Mouse (Mus musculus): Measurements from ENCODE around the gene Krt81. TPM values are rescaled to one million over a fixed set of nuclear protein-coding genes. Genes with fewer than 3 reads are reported as not detected.

Gene Krt81
- not detected in 2 replicates for polyA plus RNA-seq (2015; fragmentation: Nextera tagmentation; extraction: Ambion mirVana)

DNA sequence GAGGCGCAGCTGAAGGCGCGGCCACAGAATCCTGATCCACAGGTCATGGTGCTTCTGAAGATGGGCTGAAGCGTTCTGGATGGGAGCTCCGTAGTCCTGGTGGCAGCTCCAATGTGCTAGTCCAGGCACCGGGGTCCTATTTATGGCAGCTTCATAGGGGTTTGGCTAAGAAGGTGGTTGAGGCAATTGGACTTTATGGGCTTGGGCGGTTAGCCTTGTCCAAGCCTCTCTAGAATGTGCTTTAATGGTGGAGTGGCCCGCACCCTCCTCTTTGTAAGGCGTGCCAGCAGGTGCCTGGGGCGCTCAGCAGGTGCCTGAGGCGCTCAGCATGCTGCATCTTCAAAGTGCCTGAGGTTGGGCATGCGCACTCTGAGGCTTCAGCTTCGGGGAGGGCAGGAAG lies at the start of gene Krt81:
Gene Krt81, minus strand, starts transcription at position 101 of the 400 bp plus-strand sequence.
- no peaks in the 10 kb centered on the region for H3K27me3 ChIP-seq (replicated peaks; ENCODE audit: control insufficient read depth, insufficient read depth, low read length)
- no peak within 1 kb of the TSS for H3K4me2 ChIP-seq (ENCODE audit: low read length)
- no peak for ATAC-seq
- no peaks in the 10 kb centered on the region for H3K9me3 ChIP-seq (ENCODE audit: control insufficient read depth, low read length)
- H3K27ac ChIP-seq (ENCODE audit: low read length): no peak within 1 kb of the TSS
- no peak within 1 kb of the TSS for H3K4me3 ChIP-seq (replicated peaks; ENCODE audit: low read length)
- no peaks in the 10 kb centered on the region for H3K36me3 ChIP-seq (ENCODE audit: control insufficient read depth, insufficient read depth)
- WGBS: 83% methylated on average over 13 of the region's 13 CpGs
- no peak within 1 kb of the TSS for H3K9ac ChIP-seq (replicated peaks; ENCODE audit: low read depth, low read length)
- no peaks in the 10 kb centered on the region; the same call in 1 of the 2 replicates for H3K4me1 ChIP-seq (replicated peaks; ENCODE audit: control insufficient read depth, insufficient read depth, low read length)

DNA sequence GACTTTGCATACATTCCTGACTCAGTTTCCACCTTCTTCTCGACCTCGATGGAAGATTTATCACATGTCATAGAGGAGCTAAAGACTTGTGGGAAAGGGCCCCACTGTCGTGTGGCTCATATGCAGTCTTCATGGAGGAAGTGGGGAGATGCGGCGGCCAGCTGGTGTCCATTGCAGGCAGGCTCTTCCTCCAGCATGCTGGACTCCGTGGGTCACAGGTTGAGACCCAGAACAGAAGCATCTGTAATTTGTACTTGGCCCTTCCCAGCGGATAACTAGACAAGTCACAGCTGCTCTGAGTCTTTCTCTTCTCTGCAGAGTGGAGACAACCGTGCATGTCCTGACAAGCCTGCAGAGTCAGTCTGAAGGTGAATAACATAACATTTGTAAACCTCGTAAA lies 44.7 kb upstream of the Krt81 start:
- 85% methylated on average over 9 of the region's 9 CpGs for WGBS
- Histone ChIP-seq H3K9ac (replicated peaks; ENCODE audit: low read depth, low read length) (no peak overlapping the region), H3K27ac (ENCODE audit: low read length) (no peak overlapping the region), H3K4me2 (ENCODE audit: low read length) (no peak overlapping the region), H3K36me3 (ENCODE audit: control insufficient read depth, insufficient read depth) (no peaks in the 10 kb centered on the region), H3K9me3 (ENCODE audit: control insufficient read depth, low read length) (no peaks in the 10 kb centered on the region), H3K27me3 (replicated peaks; ENCODE audit: control insufficient read depth, insufficient read depth, low read length) (no peaks in the 10 kb centered on the region), H3K4me3 (replicated peaks; ENCODE audit: low read length) (no peak overlapping the region), H3K4me1 (replicated peaks; ENCODE audit: control insufficient read depth, insufficient read depth, low read length) (no peaks in the 10 kb centered on the region)
- ATAC-seq: no peak

DNA sequence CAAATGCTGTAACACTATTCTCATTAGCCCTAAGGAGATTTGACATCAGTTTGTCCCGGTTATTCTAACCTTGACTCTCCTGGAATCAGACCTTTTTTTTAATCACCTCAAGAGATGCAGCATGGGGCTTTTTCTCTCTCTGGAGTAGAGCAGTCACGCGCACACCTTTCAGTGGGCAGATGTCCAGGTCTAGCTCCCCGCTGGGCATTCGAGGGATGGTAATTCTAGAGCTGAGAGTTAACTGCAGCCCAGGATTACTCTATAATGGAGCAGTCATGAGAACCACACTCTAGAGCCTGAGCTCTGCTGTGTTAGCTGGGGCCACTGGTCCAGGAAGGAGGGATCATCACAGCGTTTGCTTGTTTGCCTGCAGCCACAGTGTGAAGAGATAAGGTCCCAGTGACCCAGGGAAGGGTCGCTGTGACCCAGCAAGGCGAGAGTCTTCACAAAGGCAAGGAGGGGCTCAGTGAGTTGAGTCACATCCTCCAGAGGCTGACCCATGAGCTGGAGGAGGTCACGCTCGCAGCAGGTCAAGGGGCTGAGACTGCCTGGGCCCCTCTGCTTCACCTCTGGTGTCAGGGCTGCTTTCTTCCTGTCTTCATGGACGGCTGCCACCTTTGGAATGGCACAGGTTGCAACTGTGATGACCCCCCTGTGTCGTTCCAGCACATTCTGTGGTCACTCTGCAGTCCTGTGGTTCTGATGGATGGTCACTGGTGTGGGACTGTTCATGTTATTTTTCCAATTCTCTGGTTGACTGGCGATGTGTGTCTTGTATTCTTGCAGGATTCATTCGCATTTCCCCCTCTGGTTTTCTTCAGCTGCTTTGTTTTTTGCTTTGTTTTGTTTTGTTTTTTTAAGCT lies 43.6 kb upstream of the Krt81 start:
- no peak overlapping the region for H3K9ac ChIP-seq (replicated peaks; ENCODE audit: low read depth, low read length)
- no peak for ATAC-seq
- H3K27ac ChIP-seq (ENCODE audit: low read length): no peak overlapping the region
- H3K9me3 ChIP-seq (ENCODE audit: control insufficient read depth, low read length): no peaks in the 10 kb centered on the region
- H3K4me2 ChIP-seq (ENCODE audit: low read length): no peak overlapping the region
- H3K36me3 ChIP-seq (ENCODE audit: control insufficient read depth, insufficient read depth): no peaks in the 10 kb centered on the region
- WGBS: 72% methylated on average over 14 of the region's 14 CpGs
- no peaks in the 10 kb centered on the region for H3K27me3 ChIP-seq (replicated peaks; ENCODE audit: control insufficient read depth, insufficient read depth, low read length)
- no peak overlapping the region for H3K4me3 ChIP-seq (replicated peaks; ENCODE audit: low read length)
- no peaks in the 10 kb centered on the region for H3K4me1 ChIP-seq (replicated peaks; ENCODE audit: control insufficient read depth, insufficient read depth, low read length)

DNA sequence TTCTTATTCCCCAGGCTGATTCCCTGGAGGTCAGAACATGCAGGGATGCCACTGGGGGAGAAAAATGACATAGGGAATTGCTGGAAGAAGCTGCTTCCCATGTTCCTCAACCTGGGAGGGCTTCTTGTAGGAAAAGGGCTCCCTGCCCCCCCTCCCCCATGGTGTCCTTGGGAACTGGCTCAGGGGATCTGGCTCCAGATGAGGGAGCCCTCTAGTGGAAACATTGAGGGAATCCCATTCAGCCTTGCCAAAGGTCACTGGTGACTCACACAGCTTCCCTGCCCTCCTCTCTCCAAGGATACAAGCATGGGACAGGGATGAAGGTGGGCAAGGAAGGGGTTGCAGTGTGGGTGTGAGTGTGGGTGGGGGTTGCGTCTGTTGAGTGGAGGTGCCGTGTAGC lies 33.6 kb upstream of the Krt81 start:
- no peaks in the 10 kb centered on the region for H3K36me3 ChIP-seq (ENCODE audit: control insufficient read depth, insufficient read depth)
- H3K27ac ChIP-seq (ENCODE audit: low read length): no peak overlapping the region
- ATAC-seq: no peak
- H3K4me2 ChIP-seq (ENCODE audit: low read length): no peak overlapping the region
- H3K9ac ChIP-seq (replicated peaks; ENCODE audit: low read depth, low read length): no peak overlapping the region
- no peaks in the 10 kb centered on the region for H3K4me1 ChIP-seq (replicated peaks; ENCODE audit: control insufficient read depth, insufficient read depth, low read length)
- H3K9me3 ChIP-seq (ENCODE audit: control insufficient read depth, low read length): no peaks in the 10 kb centered on the region
- WGBS: 78% methylated on average over 2 of the region's 2 CpGs
- H3K4me3 ChIP-seq (replicated peaks; ENCODE audit: low read length): no peak overlapping the region
- no peaks in the 10 kb centered on the region for H3K27me3 ChIP-seq (replicated peaks; ENCODE audit: control insufficient read depth, insufficient read depth, low read length)

DNA sequence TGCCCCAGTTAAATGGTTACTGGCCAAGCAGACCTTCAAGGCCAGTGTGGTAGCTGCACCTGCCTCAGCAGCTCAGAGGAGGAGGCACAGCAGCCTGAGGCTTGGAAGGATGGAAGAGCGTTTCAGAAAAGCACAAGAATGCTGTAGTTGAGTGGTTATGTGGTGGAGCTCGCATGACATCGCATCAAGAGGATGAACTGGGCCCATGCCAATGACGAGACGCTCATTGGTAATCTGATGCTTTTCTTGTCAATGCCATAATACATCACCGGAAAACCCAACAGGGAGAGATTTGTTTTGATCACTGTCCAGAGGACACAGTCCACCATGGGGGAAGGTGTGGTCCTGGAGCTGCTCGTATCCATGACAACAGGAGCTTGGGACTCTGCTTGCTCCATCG lies 31.7 kb upstream of the Krt81 start:
- no peak overlapping the region for H3K4me3 ChIP-seq (replicated peaks; ENCODE audit: low read length)
- no peak for ATAC-seq
- H3K27me3 ChIP-seq (replicated peaks; ENCODE audit: control insufficient read depth, insufficient read depth, low read length): no peaks in the 10 kb centered on the region
- 86% methylated on average over 8 of the region's 8 CpGs for WGBS
- H3K9me3 ChIP-seq (ENCODE audit: control insufficient read depth, low read length): no peaks in the 10 kb centered on the region
- no peak overlapping the region for H3K9ac ChIP-seq (replicated peaks; ENCODE audit: low read depth, low read length)
- no peaks in the 10 kb centered on the region for H3K4me1 ChIP-seq (replicated peaks; ENCODE audit: control insufficient read depth, insufficient read depth, low read length)
- H3K27ac ChIP-seq (ENCODE audit: low read length): no peak overlapping the region
- H3K4me2 ChIP-seq (ENCODE audit: low read length): no peak overlapping the region
- no peaks in the 10 kb centered on the region for H3K36me3 ChIP-seq (ENCODE audit: control insufficient read depth, insufficient read depth)

DNA sequence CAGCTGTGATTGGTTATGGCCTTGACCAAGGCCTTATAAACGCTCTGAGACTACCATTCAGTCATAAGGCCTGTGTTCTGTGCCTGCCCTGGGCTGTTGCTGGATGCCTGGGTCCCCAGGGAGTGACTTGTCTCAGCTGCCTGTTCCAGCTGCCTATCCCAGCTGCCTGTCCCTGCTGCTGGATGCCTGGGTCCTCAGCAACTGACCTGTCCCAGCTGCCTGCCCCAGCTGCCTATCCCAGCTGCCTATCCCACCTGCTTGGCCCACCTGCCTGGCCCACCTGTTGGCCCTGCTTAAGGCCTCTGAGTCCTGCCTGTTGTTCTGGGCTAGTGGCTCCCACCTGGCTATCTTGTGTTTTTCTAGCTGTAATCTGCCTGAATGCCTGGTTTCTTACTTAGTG lies 30.7 kb upstream of the Krt81 start:
- Histone ChIP-seq H3K4me2 (ENCODE audit: low read length) (no peak overlapping the region), H3K9ac (replicated peaks; ENCODE audit: low read depth, low read length) (no peak overlapping the region), H3K9me3 (ENCODE audit: control insufficient read depth, low read length) (no peaks in the 10 kb centered on the region), H3K36me3 (ENCODE audit: control insufficient read depth, insufficient read depth) (no peaks in the 10 kb centered on the region), H3K4me1 (replicated peaks; ENCODE audit: control insufficient read depth, insufficient read depth, low read length) (no peaks in the 10 kb centered on the region), H3K4me3 (replicated peaks; ENCODE audit: low read length) (no peak overlapping the region), H3K27ac (ENCODE audit: low read length) (no peak overlapping the region), H3K27me3 (replicated peaks; ENCODE audit: control insufficient read depth, insufficient read depth, low read length) (no peaks in the 10 kb centered on the region)
- ATAC-seq: no peak
- WGBS: 50% methylated on average over 1 of the region's 1 CpGs

DNA sequence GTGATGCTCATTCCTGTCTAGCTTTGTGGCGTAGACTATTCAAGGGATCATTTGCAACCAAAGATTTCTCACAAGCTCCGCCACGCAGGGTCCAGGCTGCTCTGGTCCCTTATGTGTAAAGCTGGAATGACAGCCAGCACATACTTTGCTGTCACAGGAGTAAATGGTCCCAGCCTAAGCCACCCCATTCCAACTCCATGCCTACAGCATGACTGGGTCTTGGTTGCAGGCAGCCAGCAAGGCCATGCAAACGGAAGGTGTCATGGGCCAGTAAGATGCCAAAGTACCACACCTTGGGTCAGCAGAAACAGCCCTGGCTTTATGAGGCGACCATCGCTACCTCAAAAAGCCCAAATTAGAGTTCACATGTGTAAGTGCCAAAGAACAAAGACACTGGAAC lies 30.2 kb upstream of the Krt81 start:
- Histone ChIP-seq H3K27ac (ENCODE audit: low read length) (no peak overlapping the region), H3K9me3 (ENCODE audit: control insufficient read depth, low read length) (no peaks in the 10 kb centered on the region), H3K36me3 (ENCODE audit: control insufficient read depth, insufficient read depth) (no peaks in the 10 kb centered on the region), H3K4me3 (replicated peaks; ENCODE audit: low read length) (no peak overlapping the region), H3K9ac (replicated peaks; ENCODE audit: low read depth, low read length) (no peak overlapping the region), H3K4me2 (ENCODE audit: low read length) (no peak overlapping the region), H3K4me1 (replicated peaks; ENCODE audit: control insufficient read depth, insufficient read depth, low read length) (no peaks in the 10 kb centered on the region), H3K27me3 (replicated peaks; ENCODE audit: control insufficient read depth, insufficient read depth, low read length) (no peaks in the 10 kb centered on the region)
- ATAC-seq: no peak
- WGBS: 91% methylated on average over 6 of the region's 6 CpGs

DNA sequence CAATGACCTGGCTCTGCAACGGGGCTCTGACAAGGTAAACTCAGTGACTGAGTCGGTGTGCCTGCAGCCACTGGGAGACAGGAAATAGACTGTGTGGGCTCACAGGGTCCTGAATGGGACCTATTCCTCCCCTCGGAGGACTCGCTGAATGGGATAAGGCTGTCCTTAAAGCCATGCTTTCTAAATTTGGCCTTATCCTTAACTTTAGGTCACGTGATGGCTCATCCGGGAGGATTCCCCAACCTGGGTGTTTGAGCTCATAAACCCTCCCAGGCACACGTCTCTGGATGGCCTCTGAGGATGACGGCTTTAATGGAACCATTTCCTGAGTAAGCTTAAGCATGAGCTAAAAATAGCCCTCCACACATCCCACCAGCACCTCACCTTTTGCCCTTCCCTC lies 29.2 kb upstream of the Krt81 start:
- no peak overlapping the region for H3K4me2 ChIP-seq (ENCODE audit: low read length)
- no peak overlapping the region for H3K9ac ChIP-seq (replicated peaks; ENCODE audit: low read depth, low read length)
- H3K4me1 ChIP-seq (replicated peaks; ENCODE audit: control insufficient read depth, insufficient read depth, low read length): no peaks in the 10 kb centered on the region
- no peak overlapping the region for H3K27ac ChIP-seq (ENCODE audit: low read length)
- no peak overlapping the region for H3K4me3 ChIP-seq (replicated peaks; ENCODE audit: low read length)
- ATAC-seq: no peak
- no peaks in the 10 kb centered on the region for H3K27me3 ChIP-seq (replicated peaks; ENCODE audit: control insufficient read depth, insufficient read depth, low read length)
- no peaks in the 10 kb centered on the region for H3K36me3 ChIP-seq (ENCODE audit: control insufficient read depth, insufficient read depth)
- no peaks in the 10 kb centered on the region for H3K9me3 ChIP-seq (ENCODE audit: control insufficient read depth, low read length)
- 80% methylated on average over 8 of the region's 8 CpGs for WGBS

DNA sequence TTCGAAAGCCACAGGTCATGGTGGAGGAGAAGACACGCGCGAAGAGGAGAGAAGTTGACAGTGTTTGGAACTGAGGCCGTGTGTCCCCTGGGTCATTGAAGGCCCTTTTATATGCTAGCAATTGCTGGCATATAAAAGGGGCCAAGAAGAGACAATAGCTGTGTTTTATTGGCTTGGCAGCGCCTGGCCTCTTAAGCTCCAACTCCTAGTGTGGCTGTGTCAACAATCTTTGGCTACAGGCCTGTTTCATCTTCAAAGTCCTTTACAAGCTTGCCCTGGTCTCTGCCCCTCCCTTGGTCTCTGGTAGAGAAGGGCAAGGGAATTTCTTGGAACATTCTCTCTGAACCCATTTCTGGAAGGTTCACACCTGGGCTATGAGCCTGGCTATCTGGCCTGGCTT lies 27.9 kb upstream of the Krt81 start, which contains the start of gene Krt83:
Gene Krt83, minus strand, starts transcription at position 82 of the 400 bp plus-strand sequence.
- WGBS: 54% methylated on average over 6 of the region's 6 CpGs
- ATAC-seq: no peak

More for the DNA sequence above, 27.9 kb upstream of the Krt81 start, which contains the start of gene Krt83:
- Histone ChIP-seq H3K27me3 (replicated peaks; ENCODE audit: control insufficient read depth, insufficient read depth, low read length) (no peaks in the 10 kb centered on the region), H3K4me1 (replicated peaks; ENCODE audit: control insufficient read depth, insufficient read depth, low read length) (no peaks in the 10 kb centered on the region), H3K9me3 (ENCODE audit: control insufficient read depth, low read length) (no peaks in the 10 kb centered on the region), H3K36me3 (ENCODE audit: control insufficient read depth, insufficient read depth) (no peaks in the 10 kb centered on the region), H3K9ac (replicated peaks; ENCODE audit: low read depth, low read length) (no peak within 1 kb of the TSS), H3K4me3 (replicated peaks; ENCODE audit: low read length) (no peak within 1 kb of the TSS), H3K4me2 (ENCODE audit: low read length) (no peak within 1 kb of the TSS), H3K27ac (ENCODE audit: low read length) (no peak within 1 kb of the TSS)
